Mouse (Mus musculus): Measurements from ENCODE around the gene Ufc1. TPM values are rescaled to one million over a fixed set of nuclear protein-coding genes. Genes with fewer than 3 reads are reported as not detected.

The Ufc1 gene
- total and polyA plus RNA-seq, 3 experiments, result 71.4 to 115 (median 98.4) TPM

GRCm38 (mm10) chr1:171298226-171298625 lies 3.4 kb upstream of the Ufc1 start:
- Histone ChIP-seq H3K36me3 (replicated peaks in 1 of 2; ENCODE audit: control insufficient read depth in 1 of 2, insufficient read depth in 1 of 2, low read length in 1 of 2) (no peaks in the 10 kb centered on the region), H3K27ac (ENCODE audit: insufficient read depth, low read depth) (no peak overlapping the region), H3K79me2 (replicated peaks; ENCODE audit: control insufficient read depth, extremely low read depth, insufficient read depth, poor library complexity, severe bottlenecking) (peaks cover 3% of the 10 kb centered on the region; the same call in 1 of the 2 replicates), H3K9me3 (replicated peaks; ENCODE audit: low read length) (no peaks in the 10 kb centered on the region), H3K4me2 (ENCODE audit: insufficient read depth, low read depth, poor library complexity, severe bottlenecking) (no peak overlapping the region), H3K9ac (ENCODE audit: insufficient read depth, low read depth) (no peak overlapping the region), H3K4me1 (ENCODE audit: control insufficient read depth in 1 of 2, insufficient read depth in 2 of 2) (peaks cover 0 to 9% of the 10 kb centered on the region in 2 experiments; a peak in 2 of 4 replicates), H3K4me3 (replicated peaks in 1 of 3; ENCODE audit: low read depth in 2 of 3, low read length in 2 of 3, poor library complexity in 1 of 3) (no peak overlapping the region), H3K27me3 (replicated peaks) (no peaks in the 10 kb centered on the region)
- no peak for DNase-seq (ENCODE audit: extremely low read depth)
- dilution Hi-C loops (cut with MboI; ENCODE audit: extremely low pct_ligation_motif_present, extremely low pct_unique_long_range_greater_than_20kb, low sequenced_read_pairs) (no loop called here), in situ Hi-C loops (cut with MboI; ENCODE audit: low pct_ligation_motif_present, low pct_unique_long_range_greater_than_20kb, low sequenced_read_pairs) (no loop called here)
- no peak for TF ChIP-seq NELFE (IDR thresholded peaks at IDR 0.05; ENCODE audit: low read depth, low read length)

DNA sequence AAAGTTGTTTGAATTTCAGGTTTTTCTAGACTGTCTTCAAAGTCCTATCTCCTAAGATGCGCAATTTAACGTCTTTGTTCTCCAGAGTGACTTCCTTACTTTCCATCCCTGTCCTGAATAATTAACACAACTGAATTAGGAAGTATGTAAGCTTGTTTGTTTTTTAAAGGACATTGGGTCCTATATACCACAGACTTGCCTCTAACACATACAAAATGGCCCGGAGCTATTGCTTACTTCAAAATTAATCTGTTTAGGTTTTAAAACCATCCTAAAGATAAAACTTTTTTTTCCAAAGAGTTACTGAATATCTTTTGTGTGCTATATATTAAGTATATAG lies 209 bp upstream of the Ufc1 start:
- peak; percentile 24 for DNase-seq (ENCODE audit: extremely low read depth)
- in situ Hi-C loops (cut with MboI; ENCODE audit: low pct_ligation_motif_present, low pct_unique_long_range_greater_than_20kb, low sequenced_read_pairs) (no loop called here), dilution Hi-C loops (cut with MboI; ENCODE audit: extremely low pct_ligation_motif_present, extremely low pct_unique_long_range_greater_than_20kb, low sequenced_read_pairs) (no loop called here)
- H3K4me3 ChIP-seq (replicated peaks in 1 of 3; ENCODE audit: low read depth in 2 of 3, low read length in 2 of 3, poor library complexity in 1 of 3), result peak overlapping the region; percentile 76 to 78 (median 77)
- no peaks in the 10 kb centered on the region for H3K27me3 ChIP-seq (replicated peaks)
- no peaks in the 10 kb centered on the region for H3K9me3 ChIP-seq (replicated peaks; ENCODE audit: low read length)
- no peak for TF ChIP-seq RAD21 (IDR thresholded peaks at IDR 0.05; ENCODE audit: low read depth, low read length)
- TF ChIP-seq NELFE (IDR thresholded peaks at IDR 0.05; ENCODE audit: low read depth, low read length), result 0 out of 2 replicates have a peak, but pooled peaks have one; percentile 6
- TF ChIP-seq CHD1 (IDR thresholded peaks at IDR 0.05; ENCODE audit: low read depth, low read length), result peak; percentile 81; the same call in 1 of the 2 replicates
- TF ChIP-seq JUN (IDR thresholded peaks at IDR 0.05; ENCODE audit: insufficient read depth, low read depth, low read length), result no peak
- peak; percentile 81 for TF ChIP-seq TBP (conservative IDR thresholded peaks at IDR 0.05; ENCODE audit: low read depth, low read length)
- peak; percentile 22; the same call in 1 of the 2 replicates for TF ChIP-seq MXI1 (IDR thresholded peaks at IDR 0.05; ENCODE audit: low read depth, low read length)
- peaks cover 3 to 11% of the 10 kb centered on the region in 2 experiments for H3K36me3 ChIP-seq (replicated peaks in 1 of 2; ENCODE audit: control insufficient read depth in 1 of 2, insufficient read depth in 1 of 2, low read length in 1 of 2)
- peaks cover 16% of the 10 kb centered on the region for H3K79me2 ChIP-seq (replicated peaks; ENCODE audit: control insufficient read depth, extremely low read depth, insufficient read depth, poor library complexity, severe bottlenecking)
- peak overlapping the region; percentile 96 for H3K9ac ChIP-seq (ENCODE audit: insufficient read depth, low read depth)
- peak overlapping the region; percentile 69; the same call in 1 of the 2 replicates for H3K4me2 ChIP-seq (ENCODE audit: insufficient read depth, low read depth, poor library complexity, severe bottlenecking)
- H3K4me1 ChIP-seq (ENCODE audit: control insufficient read depth in 1 of 2, insufficient read depth in 2 of 2), result peaks cover 0 to 17% of the 10 kb centered on the region in 2 experiments; a peak in 3 of 4 replicates
- H3K27ac ChIP-seq (ENCODE audit: insufficient read depth, low read depth), result no peak overlapping the region

DNA sequence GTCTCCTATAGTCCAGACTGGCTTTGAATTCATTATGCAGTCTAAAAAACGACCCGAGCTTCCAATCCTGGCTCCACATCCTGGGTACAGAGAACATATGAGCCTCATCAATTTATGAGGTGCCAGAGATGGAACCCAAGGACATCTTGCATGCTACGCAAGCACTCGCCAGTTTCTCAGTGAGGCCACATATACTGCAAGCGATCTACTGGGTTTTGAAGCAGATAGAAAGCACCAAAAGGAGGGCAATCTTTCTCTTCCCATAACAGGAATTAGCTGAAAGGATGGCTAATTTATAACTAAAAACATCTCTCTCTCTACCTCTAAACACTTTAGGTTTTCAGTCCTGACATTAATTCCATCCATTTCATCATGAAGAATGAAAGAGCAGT lies 922 bp downstream of the Ufc1 start:
- Histone ChIP-seq H3K27ac (ENCODE audit: insufficient read depth, low read depth) (peak overlapping the region; percentile 81), H3K79me2 (replicated peaks; ENCODE audit: control insufficient read depth, extremely low read depth, insufficient read depth, poor library complexity, severe bottlenecking) (peaks cover 16% of the 10 kb centered on the region), H3K4me3 (replicated peaks in 1 of 3; ENCODE audit: low read depth in 2 of 3, low read length in 2 of 3, poor library complexity in 1 of 3) (peak overlapping the region; percentile 76 to 78 (median 77)), H3K27me3 (replicated peaks) (no peaks in the 10 kb centered on the region), H3K4me2 (ENCODE audit: insufficient read depth, low read depth, poor library complexity, severe bottlenecking) (peak overlapping the region; percentile 48; the same call in 1 of the 2 replicates), H3K9ac (ENCODE audit: insufficient read depth, low read depth) (peak overlapping the region; percentile 96), H3K4me1 (ENCODE audit: control insufficient read depth in 1 of 2, insufficient read depth in 2 of 2) (peaks cover 0 to 19% of the 10 kb centered on the region in 2 experiments; a peak in 3 of 4 replicates), H3K9me3 (replicated peaks; ENCODE audit: low read length) (no peaks in the 10 kb centered on the region), H3K36me3 (replicated peaks in 1 of 2; ENCODE audit: control insufficient read depth in 1 of 2, insufficient read depth in 1 of 2, low read length in 1 of 2) (peaks cover 14 to 22% of the 10 kb centered on the region in 2 experiments)
- TF ChIP-seq MAX (IDR thresholded peaks at IDR 0.05; ENCODE audit: low read length) (0 out of 2 replicates have a peak, but pooled peaks have one; percentile 33), SIN3A (IDR thresholded peaks at IDR 0.05; ENCODE audit: low read length) (peak; percentile 63; the same call in 1 of the 2 replicates), MXI1 (IDR thresholded peaks at IDR 0.05; ENCODE audit: low read depth, low read length) (no peak), CHD1 (IDR thresholded peaks at IDR 0.05; ENCODE audit: low read depth, low read length) (peak; percentile 79; the same call in 1 of the 2 replicates), ELF1 (IDR thresholded peaks at IDR 0.05; ENCODE audit: low read depth, low read length) (no peak)
- DNase-seq (ENCODE audit: extremely low read depth), result peak; percentile 36
- in situ Hi-C loops (cut with MboI; ENCODE audit: low pct_ligation_motif_present, low pct_unique_long_range_greater_than_20kb, low sequenced_read_pairs) (no loop called here), dilution Hi-C loops (cut with MboI; ENCODE audit: extremely low pct_ligation_motif_present, extremely low pct_unique_long_range_greater_than_20kb, low sequenced_read_pairs) (no loop called here)
